Mouse (Mus musculus): ENCODE data around the gene Esp6. TPM values are rescaled to one million over a fixed set of nuclear protein-coding genes. Genes with fewer than 3 reads are reported as not detected.
"Not testable (repeated sequence)": the region's sequence is repeated elsewhere in the genome, so short reads cannot be mapped to it uniquely, and the experiment has no call there.

The Esp6 gene
- polyA plus RNA-seq (2012; rRNA removed) = not detected in 2 replicates

GRCm38 (mm10) chr17:40561207-40561606 is at the start of gene Esp6:
TSS of gene Esp6 (plus strand) at chr17:40561507.
- DNase-seq (ENCODE audit: extremely low spot score in 1 of 2, low spot score in 1 of 2) = no peak

GRCm38 (mm10) chr17:40519818-40520217 is 41.5 kb upstream of the Esp6 start, which contains the start of gene Esp8:
TSS of gene Esp8 (plus strand) at chr17:40520022.
- no peak for DNase-seq (ENCODE audit: extremely low spot score in 1 of 2, low spot score in 1 of 2)

- DNase-seq (ENCODE audit: extremely low spot score in 1 of 2, low spot score in 1 of 2) = no peak
Measured at GRCm38 (mm10) chr17:40529813-40530212, 31.5 kb upstream of the Esp6 start.

GRCm38 (mm10) chr17:40531147-40531546 is 30.2 kb upstream of the Esp6 start:
- no peak for DNase-seq (ENCODE audit: extremely low spot score in 1 of 2, low spot score in 1 of 2)

- not testable (repeated sequence) for DNase-seq (ENCODE audit: extremely low spot score in 1 of 2, low spot score in 1 of 2)
Measured at GRCm38 (mm10) chr17:40547005-40547404, 14.3 kb upstream of the Esp6 start.

GRCm38 (mm10) chr17:40553470-40553869 is 7.8 kb upstream of the Esp6 start:
- no peak for DNase-seq (ENCODE audit: extremely low spot score in 1 of 2, low spot score in 1 of 2)

- not testable (repeated sequence) for DNase-seq (ENCODE audit: extremely low spot score in 1 of 2, low spot score in 1 of 2)
Measured at GRCm38 (mm10) chr17:40583906-40584305, 22.6 kb downstream of the Esp6 start.

- no peak for DNase-seq (ENCODE audit: extremely low spot score in 1 of 2, low spot score in 1 of 2)
Measured at GRCm38 (mm10) chr17:40591297-40591696, 30.0 kb downstream of the Esp6 start.

- no peak for DNase-seq (ENCODE audit: extremely low spot score in 1 of 2, low spot score in 1 of 2)
Measured at GRCm38 (mm10) chr17:40598294-40598693, 37.0 kb downstream of the Esp6 start, which contains the start of gene Esp4. TSS of gene Esp4 (plus strand) at chr17:40598594.

Other genes starting within 250 kb of the Esp6 start
- not detected in 2 replicates for gene Crisp1, start 242.3 kb upstream of the Esp6 start, polyA plus RNA-seq (2012; rRNA removed)
- gene Esp8, start 41.5 kb upstream of the Esp6 start, polyA plus RNA-seq (2012; rRNA removed) = not detected in 2 replicates
- gene Esp4, start 37.1 kb downstream of the Esp6 start, polyA plus RNA-seq (2012; rRNA removed) = not detected in 2 replicates
- not detected in 2 replicates for gene Esp3, start 70.6 kb downstream of the Esp6 start, polyA plus RNA-seq (2012; rRNA removed)
- not detected in 2 replicates for gene Esp1, start 165.6 kb downstream of the Esp6 start, polyA plus RNA-seq (2012; rRNA removed)
- gene Crisp2, start 245.5 kb downstream of the Esp6 start, polyA plus RNA-seq (2012; rRNA removed) = 0.08 TPM in 1 of 2 replicates, not detected in the other
- not detected in 2 replicates for gene Rhag, start 249.6 kb downstream of the Esp6 start, polyA plus RNA-seq (2012; rRNA removed)

All from frontal cortex, adult 2 months (tissue).